8 mouse cellular contexts compared by ENCODE assay signal in genomic region chr19:50362655-50363500, GRCm38 (mm10).
DNase-seq lines count a peak whose midpoint lies in the region; ATAC-seq and TF ChIP-seq lines count a peak whose summit lies in the region.
"Had no signal": no experiment of that assay in that cellular context is flagged by ENCODE, and none has a peak within 500 bp of the region (broad histone marks: within the 10 kb centered on the region; RNA-seq: fewer than 3 reads in every experiment).

No protein-coding gene starts in this region.

- H3K27me3 ChIP-seq in lung, embryonic 15.5 days = no peaks in the 10 kb centered on the region
- no peaks in the 10 kb centered on the region for H3K27me3 ChIP-seq in forebrain, embryonic 13.5 days
- H3K27me3 ChIP-seq in limb, embryonic 15.5 days = no peaks in the 10 kb centered on the region
- no peaks in the 10 kb centered on the region for H3K27me3 ChIP-seq in stomach, postnatal 0 days (ENCODE audit: control insufficient read depth, insufficient read depth, low read length)
- H3K27me3 ChIP-seq in kidney, embryonic 15.5 days = no peaks in the 10 kb centered on the region

- no peaks in the 10 kb centered on the region for H3K9me3 ChIP-seq in lung, embryonic 15.5 days
- H3K9me3 ChIP-seq in forebrain, embryonic 13.5 days (replicated peaks) = no peaks in the 10 kb centered on the region
- no peaks in the 10 kb centered on the region for H3K9me3 ChIP-seq in limb, embryonic 15.5 days
- no peaks in the 10 kb centered on the region for H3K9me3 ChIP-seq in stomach, postnatal 0 days (ENCODE audit: control insufficient read depth, low read length)
- no peaks in the 10 kb centered on the region for H3K9me3 ChIP-seq in kidney, embryonic 15.5 days (replicated peaks)

- peak overlapping the region; percentile 41; the same call in 1 of the 2 replicates for H3K27ac ChIP-seq in lung, embryonic 15.5 days
- H3K27ac ChIP-seq in forebrain, embryonic 13.5 days = peak overlapping the region; percentile 45; the same call in 1 of the 2 replicates
- 0 out of 2 replicates have a peak overlapping the region, but pooled peaks have one; percentile 47 for H3K27ac ChIP-seq in limb, embryonic 15.5 days
- H3K27ac ChIP-seq in stomach, postnatal 0 days (replicated peaks) = no peak overlapping the region
- no peak overlapping the region for H3K27ac ChIP-seq in kidney, embryonic 15.5 days

- peak; percentile 55; the same call in 1 of the 2 replicates for ATAC-seq in lung, embryonic 15.5 days (ENCODE audit: borderline replicate concordance, extremely low read depth, low FRiP score, low TSS enrichment)
- peak; percentile 91 for ATAC-seq in forebrain, embryonic 13.5 days
- ATAC-seq in limb, embryonic 15.5 days (ENCODE audit: insufficient number of reproducible peaks, low FRiP score, low TSS enrichment, low read depth) = no peak
- no peak for ATAC-seq in stomach, postnatal 0 days (ENCODE audit: low FRiP score, low TSS enrichment)
- no peak for ATAC-seq in kidney, embryonic 15.5 days (replicated peaks; ENCODE audit: low FRiP score)

- no peak overlapping the region for H3K9ac ChIP-seq in lung, embryonic 15.5 days
- no peak overlapping the region for H3K9ac ChIP-seq in forebrain, embryonic 13.5 days
- H3K9ac ChIP-seq in limb, embryonic 15.5 days = no peak overlapping the region
- H3K9ac ChIP-seq in stomach, postnatal 0 days (ENCODE audit: low read length) = no peak overlapping the region
- H3K9ac ChIP-seq in kidney, embryonic 15.5 days = no peak overlapping the region

- no peaks in the 10 kb centered on the region for H3K4me1 ChIP-seq in lung, embryonic 15.5 days
- H3K4me1 ChIP-seq in forebrain, embryonic 13.5 days = peaks cover 32% of the 10 kb centered on the region
- peaks cover 10% of the 10 kb centered on the region for H3K4me1 ChIP-seq in limb, embryonic 15.5 days
- no peaks in the 10 kb centered on the region for H3K4me1 ChIP-seq in stomach, postnatal 0 days (replicated peaks; ENCODE audit: control insufficient read depth, insufficient read depth)
- 0 out of 2 replicates have a peak, but pooled peaks cover 3% of the 10 kb centered on the region for H3K4me1 ChIP-seq in kidney, embryonic 15.5 days

- no peak overlapping the region for H3K4me3 ChIP-seq in lung, embryonic 15.5 days
- no peak overlapping the region for H3K4me3 ChIP-seq in forebrain, embryonic 13.5 days
- no peak overlapping the region for H3K4me3 ChIP-seq in limb, embryonic 15.5 days
- H3K4me3 ChIP-seq in stomach, postnatal 0 days (ENCODE audit: low read depth, low read length) = no peak overlapping the region
- H3K4me3 ChIP-seq in kidney, embryonic 15.5 days (replicated peaks) = no peak overlapping the region

- no peak for TF ChIP-seq EP300 in stomach, postnatal 0 days (optimal IDR thresholded peaks at IDR 0.05)

- H3K36me3 ChIP-seq in lung, embryonic 15.5 days = no peaks in the 10 kb centered on the region
- H3K36me3 ChIP-seq in forebrain, embryonic 13.5 days (ENCODE audit: poor library complexity, severe bottlenecking) = no peaks in the 10 kb centered on the region
- no peaks in the 10 kb centered on the region for H3K36me3 ChIP-seq in limb, embryonic 15.5 days
- H3K36me3 ChIP-seq in stomach, postnatal 0 days (ENCODE audit: control insufficient read depth, insufficient read depth, low read length) = no peaks in the 10 kb centered on the region
- H3K36me3 ChIP-seq in kidney, embryonic 15.5 days = no peaks in the 10 kb centered on the region

- H3K4me2 ChIP-seq in lung, embryonic 15.5 days = peak overlapping the region; percentile 12; the same call in 1 of the 2 replicates
- H3K4me2 ChIP-seq in forebrain, embryonic 13.5 days = peak overlapping the region; percentile 22
- no peak overlapping the region for H3K4me2 ChIP-seq in limb, embryonic 15.5 days
- H3K4me2 ChIP-seq in stomach, postnatal 0 days (replicated peaks; ENCODE audit: low read depth) = no peak overlapping the region
- no peak overlapping the region for H3K4me2 ChIP-seq in kidney, embryonic 15.5 days

- no peak for DNase-seq in lung, postnatal 10 days
- no peak for DNase-seq in stomach, postnatal 0 days (ENCODE audit: low spot score)
- no peak for DNase-seq in cerebellum, postnatal 14 days
- DNase-seq: right cerebral cortex, postnatal 25 days had no signal

- 28% methylated on average over 9 of the region's 9 CpGs for WGBS in lung, embryonic 15.5 days
- 10% methylated on average over 9 of the region's 9 CpGs for WGBS in forebrain, embryonic 13.5 days
- 40% methylated on average over 9 of the region's 9 CpGs for WGBS in limb, embryonic 15.5 days
- WGBS in stomach, postnatal 0 days = 37% methylated on average over 9 of the region's 9 CpGs
- 65% methylated on average over 9 of the region's 9 CpGs for WGBS in kidney, embryonic 15.5 days

- TF ChIP-seq CTCF in stomach, postnatal 0 days (IDR thresholded peaks at IDR 0.05; ENCODE audit: low read depth) = peak; percentile 52

Comparison
In these comparisons a context has a peak if more than half of its experiments do, and no peak if none do; other contexts are left out.
1. ATAC-seq: peak in lung, embryonic 15.5 days (single experiment) and forebrain, embryonic 13.5 days (single experiment); none in limb, embryonic 15.5 days (single experiment), stomach, postnatal 0 days (single experiment) and kidney, embryonic 15.5 days (single experiment).
2. H3K27ac ChIP-seq: peak in lung, embryonic 15.5 days (single experiment), forebrain, embryonic 13.5 days (single experiment) and limb, embryonic 15.5 days (single experiment); none in stomach, postnatal 0 days (single experiment) and kidney, embryonic 15.5 days (single experiment).
3. H3K4me2 ChIP-seq: peak in lung, embryonic 15.5 days (single experiment) and forebrain, embryonic 13.5 days (single experiment); none in limb, embryonic 15.5 days (single experiment), stomach, postnatal 0 days (single experiment) and kidney, embryonic 15.5 days (single experiment).